10 mouse cellular contexts compared by ENCODE assay signal in the genomic region with DNA sequence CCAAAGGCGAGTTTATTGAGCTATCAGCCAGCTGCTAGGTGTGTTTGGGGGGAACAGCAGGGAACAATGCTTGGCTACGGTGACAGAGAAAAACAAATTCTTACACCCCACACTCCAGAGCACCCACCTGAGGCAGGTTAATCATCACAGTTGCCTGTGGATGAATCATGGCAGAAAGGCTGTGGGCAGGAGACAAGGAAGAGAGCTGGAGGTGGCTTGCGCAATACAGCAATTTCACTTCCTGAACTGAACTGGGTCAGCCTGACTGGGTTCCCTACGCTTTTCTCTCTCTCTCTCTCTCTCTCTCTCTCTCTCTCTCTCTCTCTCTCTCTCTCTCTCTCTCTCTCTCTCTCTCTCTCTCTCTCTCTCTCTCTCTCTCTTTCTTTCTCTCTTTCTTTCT.
DNase-seq lines count a peak whose midpoint lies in the region; ATAC-seq and TF ChIP-seq lines count a peak whose summit lies in the region.
"Had no signal": no experiment of that assay in that cellular context is flagged by ENCODE, and none has a peak within 500 bp of the region (broad histone marks: within the 10 kb centered on the region; RNA-seq: fewer than 3 reads in every experiment).

No protein-coding gene starts in this region.

- no peak overlapping the region for H3K27ac ChIP-seq in kidney, postnatal 0 days
- no peak overlapping the region for H3K27ac ChIP-seq in kidney, embryonic 14.5 days (ENCODE audit: low read depth, low read length)
- no peak overlapping the region for H3K27ac ChIP-seq in forebrain, embryonic 13.5 days
- H3K27ac ChIP-seq: midbrain, embryonic 12.5 days had no signal

- peak; percentile 38 for DNase-seq in kidney, postnatal 0 days (ENCODE audit: low spot score)
- peak; percentile 77 for DNase-seq in 416B (ENCODE audit: low read depth)
- DNase-seq in c-Kit-positive CD71-negative TER-119-negative erythroid progenitor cells, embryonic 14.5 days (ENCODE audit: low read depth): peak; percentile 42
- DNase-seq in lung, postnatal 14 days: peak; percentile 24
- no peak for DNase-seq in cerebellum, postnatal 36 days
- DNase-seq in ovary, postnatal 36 days (ENCODE audit: low spot score): no peak

- H3K4me2 ChIP-seq in kidney, postnatal 0 days (ENCODE audit: low read length): no peak overlapping the region
- H3K4me2 ChIP-seq in kidney, embryonic 14.5 days (replicated peaks; ENCODE audit: low read depth, low read length): no peak overlapping the region
- no peak overlapping the region for H3K4me2 ChIP-seq in forebrain, embryonic 13.5 days
- H3K4me2 ChIP-seq: midbrain, embryonic 12.5 days had no signal

- no peak for TF ChIP-seq CTCF in kidney, postnatal 0 days (IDR thresholded peaks at IDR 0.05; ENCODE audit: low read depth)

- H3K4me1 ChIP-seq in kidney, postnatal 0 days (replicated peaks; ENCODE audit: insufficient read depth, low read length): no peaks in the 10 kb centered on the region
- no peaks in the 10 kb centered on the region for H3K4me1 ChIP-seq in kidney, embryonic 14.5 days (ENCODE audit: control insufficient read depth, insufficient read depth, low read length)
- no peaks in the 10 kb centered on the region for H3K4me1 ChIP-seq in forebrain, embryonic 13.5 days
- H3K4me1 ChIP-seq: midbrain, embryonic 12.5 days had no signal

- H3K9ac ChIP-seq in kidney, postnatal 0 days (ENCODE audit: low read depth, low read length): no peak overlapping the region
- no peak overlapping the region for H3K9ac ChIP-seq in kidney, embryonic 14.5 days (ENCODE audit: low read depth, low read length)
- no peak overlapping the region for H3K9ac ChIP-seq in forebrain, embryonic 13.5 days
- H3K9ac ChIP-seq: midbrain, embryonic 12.5 days had no signal

- WGBS in kidney, postnatal 0 days: 54% methylated on average over 4 of the region's 4 CpGs
- 75% methylated on average over 4 of the region's 4 CpGs for WGBS in kidney, embryonic 14.5 days
- WGBS in forebrain, embryonic 13.5 days: 91% methylated on average over 4 of the region's 4 CpGs

- ATAC-seq in kidney, postnatal 0 days (replicated peaks; ENCODE audit: low FRiP score, low read depth): no peak
- ATAC-seq in kidney, embryonic 14.5 days (ENCODE audit: low FRiP score, low TSS enrichment): no peak
- no peak for ATAC-seq in forebrain, embryonic 13.5 days
- ATAC-seq: forebrain, embryonic 14.5 days had no signal

- no peaks in the 10 kb centered on the region for H3K27me3 ChIP-seq in kidney, postnatal 0 days (ENCODE audit: insufficient read depth, low read length)
- H3K27me3 ChIP-seq in kidney, embryonic 14.5 days (ENCODE audit: control insufficient read depth, insufficient read depth, low read length): no peaks in the 10 kb centered on the region
- H3K27me3 ChIP-seq in forebrain, embryonic 13.5 days: no peaks in the 10 kb centered on the region
- H3K27me3 ChIP-seq: midbrain, embryonic 12.5 days had no signal

- no peaks in the 10 kb centered on the region for H3K36me3 ChIP-seq in kidney, postnatal 0 days (ENCODE audit: insufficient read depth, low read length)
- no peaks in the 10 kb centered on the region for H3K36me3 ChIP-seq in kidney, embryonic 14.5 days (ENCODE audit: control insufficient read depth, insufficient read depth, low read length)
- no peaks in the 10 kb centered on the region for H3K36me3 ChIP-seq in forebrain, embryonic 13.5 days (ENCODE audit: poor library complexity, severe bottlenecking)
- H3K36me3 ChIP-seq: midbrain, embryonic 12.5 days had no signal

- H3K9me3 ChIP-seq in kidney, postnatal 0 days (replicated peaks; ENCODE audit: low read length): no peaks in the 10 kb centered on the region
- H3K9me3 ChIP-seq in kidney, embryonic 14.5 days (ENCODE audit: control insufficient read depth, low read length): no peaks in the 10 kb centered on the region
- H3K9me3 ChIP-seq in forebrain, embryonic 13.5 days (replicated peaks): no peaks in the 10 kb centered on the region
- H3K9me3 ChIP-seq: midbrain, embryonic 12.5 days had no signal

- H3K4me3 ChIP-seq in kidney, postnatal 0 days (replicated peaks; ENCODE audit: low read depth, low read length): no peak overlapping the region
- H3K4me3 ChIP-seq in kidney, embryonic 14.5 days (ENCODE audit: low read length): no peak overlapping the region
- no peak overlapping the region for H3K4me3 ChIP-seq in forebrain, embryonic 13.5 days
- H3K4me3 ChIP-seq: midbrain, embryonic 12.5 days had no signal

Comparison
In these comparisons a context has a peak if more than half of its experiments do, and no peak if none do; other contexts are left out.
1. DNase-seq: peak in kidney, postnatal 0 days (single experiment), 416B (single experiment), c-Kit-positive CD71-negative TER-119-negative erythroid progenitor cells, embryonic 14.5 days (single experiment) and lung, postnatal 14 days (single experiment); none in cerebellum, postnatal 36 days (0 of 2) and ovary, postnatal 36 days (single experiment).